Mouse (Mus musculus) C2C12 (cell line): ENCODE measurements around the gene Gm17660.

Experiments
- CEBPB ChIP-seq: IDR thresholded peaks from one replicate; pipeline ENCODE4 v1.6.1; 2011; ENCODE audit warnings: low read depth, mild to moderate bottlenecking, control low read depth, moderate library complexity
- CTCF ChIP-seq: IDR thresholded peaks from one replicate; pipeline ENCODE4 v1.5.1; 2011; ENCODE audit not compliant: control insufficient read depth, insufficient read depth, insufficient read length
- FOSL1 ChIP-seq: IDR thresholded peaks from one replicate; pipeline ENCODE4 v1.8.0; 2011; ENCODE audit warnings: mild to moderate bottlenecking, low read length; ENCODE audit not compliant: poor library complexity, insufficient read depth, severe bottlenecking
- MAX ChIP-seq: IDR thresholded peaks from one replicate; pipeline ENCODE4 v1.6.1; 2011; ENCODE audit warnings: mild to moderate bottlenecking, control low read depth
- MYOD1 ChIP-seq: IDR thresholded peaks from one replicate; pipeline ENCODE4 v1.6.1; 2011; ENCODE audit warnings: low read depth; ENCODE audit not compliant: control insufficient read depth, insufficient read length
- USF1 ChIP-seq: IDR thresholded peaks from one replicate; pipeline ENCODE4 v1.6.1; 2011; ENCODE audit warnings: low read depth, mild to moderate bottlenecking, control low read depth, moderate library complexity

GRCm38 (mm10) chr5:104076361-104076760, 1.0 kb downstream of the Gm17660 start:
- no peak for TF ChIP-seq CTCF
- TF ChIP-seq MAX, result no peak
- TF ChIP-seq FOSL1, result no peak
- no peak for TF ChIP-seq USF1
- no peak for TF ChIP-seq MYOD1
- no peak for TF ChIP-seq CEBPB
